Mouse (Mus musculus): Measurements from ENCODE around the gene Rhox6.
"Not testable (repeated sequence)": the region's sequence is repeated elsewhere in the genome, so short reads cannot be mapped to it uniquely, and the experiment has no call there.

GRCm38 (mm10) chrX:37831386-37831785, 4.7 kb downstream of the Rhox6 start, which contains the start of gene Rhox7a:
- not testable (repeated sequence) for TF ChIP-seq POLR2A (IDR thresholded peaks at IDR 0.05; ENCODE audit: low read depth, low read length); CTCF (IDR thresholded peaks at IDR 0.05; ENCODE audit: extremely low read depth, insufficient read length, insufficient replicate concordance, low read depth, low read length)
